21 mouse cellular contexts compared by ENCODE assay signal in genomic region chr1:190270784-190271385, GRCm38 (mm10).
A peak's percentile ranks its signal among the peaks of the same experiment; 100 is the strongest.
DNase-seq lines count a peak whose midpoint lies in the region; ATAC-seq and TF ChIP-seq lines count a peak whose summit lies in the region.
"Had no signal": no experiment of that assay in that cellular context is flagged by ENCODE, and none has a peak within 500 bp of the region (broad histone marks: within the 10 kb centered on the region; RNA-seq: fewer than 3 reads in every experiment).

No protein-coding gene starts in this region.

- H3K4me3 ChIP-seq in layer of hippocampus, adult 2 months = no peak overlapping the region
- no peak overlapping the region for H3K4me3 ChIP-seq in midbrain, embryonic 13.5 days (replicated peaks)
- H3K4me3 ChIP-seq: embryonic facial prominence, embryonic 15.5 days; erythroblast, embryonic 14.5 days; forebrain, embryonic 10.5 days; heart, embryonic 10.5 days; hindbrain, embryonic 13.5 days had no signal

- H3K27ac ChIP-seq in layer of hippocampus, adult 2 months = peak overlapping the region; percentile 32
- H3K27ac ChIP-seq in midbrain, embryonic 13.5 days = no peak overlapping the region
- H3K27ac ChIP-seq: embryonic facial prominence, embryonic 15.5 days; forebrain, embryonic 10.5 days; heart, embryonic 10.5 days; hindbrain, embryonic 13.5 days; hindbrain, postnatal 0 days had no signal

- ATAC-seq in midbrain, embryonic 13.5 days = peak; percentile 71
- ATAC-seq: hindbrain, postnatal 0 days had no signal

- no peaks in the 10 kb centered on the region for H3K9me3 ChIP-seq in midbrain, embryonic 13.5 days
- H3K9me3 ChIP-seq: embryonic facial prominence, embryonic 15.5 days; forebrain, embryonic 10.5 days; heart, embryonic 10.5 days; hindbrain, embryonic 13.5 days had no signal

- H3K9ac ChIP-seq in midbrain, embryonic 13.5 days (replicated peaks) = no peak overlapping the region
- H3K9ac ChIP-seq: embryonic facial prominence, embryonic 15.5 days; hindbrain, embryonic 13.5 days had no signal

- TF ChIP-seq POLR2A in brain, embryonic 14.5 days (IDR thresholded peaks at IDR 0.05; ENCODE audit: borderline replicate concordance, extremely low read depth, insufficient read depth, insufficient read length, poor library complexity, severe bottlenecking) = no peak

- peaks cover 3% of the 10 kb centered on the region; the same call in 1 of the 2 replicates for H3K27me3 ChIP-seq in midbrain, embryonic 13.5 days
- H3K27me3 ChIP-seq: embryonic facial prominence, embryonic 15.5 days; hindbrain, embryonic 13.5 days had no signal

- no peak for TF ChIP-seq CTCF in layer of hippocampus, adult 2 months (conservative IDR thresholded peaks at IDR 0.05)
- TF ChIP-seq CTCF in brain, embryonic 14.5 days (IDR thresholded peaks at IDR 0.05; ENCODE audit: borderline replicate concordance, extremely low read depth, insufficient read depth, insufficient read length) = no peak

- peaks cover 16% of the 10 kb centered on the region for H3K4me1 ChIP-seq in midbrain, embryonic 13.5 days (replicated peaks)
- H3K4me1 ChIP-seq: embryonic facial prominence, embryonic 15.5 days; heart, embryonic 10.5 days; hindbrain, embryonic 13.5 days had no signal

- no peaks in the 10 kb centered on the region for H3K36me3 ChIP-seq in midbrain, embryonic 13.5 days
- H3K36me3 ChIP-seq: embryonic facial prominence, embryonic 15.5 days; forebrain, embryonic 10.5 days; heart, embryonic 10.5 days; hindbrain, embryonic 13.5 days had no signal

- peak overlapping the region; percentile 30 for H3K4me2 ChIP-seq in midbrain, embryonic 13.5 days (replicated peaks)
- H3K4me2 ChIP-seq: embryonic facial prominence, embryonic 15.5 days; hindbrain, embryonic 13.5 days had no signal

- DNase-seq in layer of hippocampus, adult 2 months (ENCODE audit: low spot score in 2 of 2) = no peak
- DNase-seq in layer of hippocampus, adult 9-11 months = no peak
- DNase-seq in brain, embryonic 14.5 days (ENCODE audit: low read depth) = peak; percentile 53
- peak; percentile 67 for DNase-seq in retina, postnatal 1 day
- no peak for DNase-seq in urinary bladder, postnatal 36 days (ENCODE audit: low spot score in 2 of 2)
- DNase-seq in adrenal gland, adult 8-10 months = no peak
- DNase-seq: adrenal gland, adult 2 months; adrenal gland, postnatal 36 days; cerebellum, adult 11 months; cerebellum, adult 8-10 months; cerebellum, postnatal 14 days; embryo, embryonic 11 days; gastrocnemius, postnatal 36 days; heart, postnatal 10 days had no signal

- 34% methylated on average over 17 of the region's 17 CpGs for WGBS in midbrain, embryonic 13.5 days

Comparison
In these comparisons a context has a peak if more than half of its experiments do, and no peak if none do; other contexts are left out.
1. DNase-seq: peak in brain, embryonic 14.5 days (single experiment) and retina, postnatal 1 day (single experiment); none in layer of hippocampus, adult 2 months (0 of 2), layer of hippocampus, adult 9-11 months (single experiment), urinary bladder, postnatal 36 days (0 of 2) and adrenal gland, adult 8-10 months (single experiment).